Mouse (Mus musculus): ENCODE results near the gene Sytl3.
"Not testable (repeated sequence)": the region's sequence is repeated elsewhere in the genome, so short reads cannot be mapped to it uniquely, and the experiment has no call there.

Gene Sytl3

DNA sequence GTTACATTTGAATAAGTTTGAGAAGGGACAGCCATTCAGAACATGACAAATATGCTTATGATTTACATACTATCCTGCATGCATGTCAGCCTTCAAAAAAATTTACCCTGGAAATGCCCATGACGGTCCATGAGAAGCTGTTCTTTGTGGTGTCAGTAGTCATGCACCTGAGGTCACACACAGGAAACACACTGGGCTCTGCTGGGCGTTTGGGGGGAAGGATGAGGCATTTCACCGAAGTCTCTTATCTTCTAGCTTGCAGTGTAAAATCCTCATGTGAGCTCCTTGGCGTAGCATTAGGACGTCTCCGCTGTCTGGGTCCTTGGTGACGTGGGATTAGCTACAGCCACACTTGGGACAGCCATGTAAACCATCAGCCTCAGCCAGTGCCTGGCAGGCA, at the start of gene Sytl3:
Gene Sytl3, plus strand, starts transcription at position 293 of the 400 bp plus-strand sequence.
- DNase-seq (ENCODE audit: low read depth in 1 of 2, low spot score in 2 of 2) = not testable (repeated sequence)

DNA sequence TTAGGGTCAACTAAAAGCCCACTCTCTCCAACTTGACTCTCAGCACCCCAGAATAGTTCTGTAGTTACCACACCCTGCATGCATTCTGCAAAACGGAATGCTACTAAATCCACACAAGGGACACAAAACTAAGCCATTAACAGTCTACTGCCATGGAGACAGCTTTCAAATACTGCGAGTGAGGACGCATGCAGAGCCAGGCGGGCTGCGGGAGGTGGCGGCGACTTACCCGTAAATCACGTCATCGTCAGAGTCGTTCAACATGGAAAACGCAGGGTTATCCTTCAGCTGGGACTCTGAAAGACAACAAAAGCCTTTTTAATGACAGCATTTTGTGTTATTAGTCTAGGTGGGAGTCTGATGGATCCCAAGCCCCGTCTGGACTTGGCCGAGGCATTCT, 45.4 kb upstream of the Sytl3 start:
- DNase-seq (ENCODE audit: low read depth in 1 of 2, low spot score in 2 of 2) = not testable (repeated sequence)

DNA sequence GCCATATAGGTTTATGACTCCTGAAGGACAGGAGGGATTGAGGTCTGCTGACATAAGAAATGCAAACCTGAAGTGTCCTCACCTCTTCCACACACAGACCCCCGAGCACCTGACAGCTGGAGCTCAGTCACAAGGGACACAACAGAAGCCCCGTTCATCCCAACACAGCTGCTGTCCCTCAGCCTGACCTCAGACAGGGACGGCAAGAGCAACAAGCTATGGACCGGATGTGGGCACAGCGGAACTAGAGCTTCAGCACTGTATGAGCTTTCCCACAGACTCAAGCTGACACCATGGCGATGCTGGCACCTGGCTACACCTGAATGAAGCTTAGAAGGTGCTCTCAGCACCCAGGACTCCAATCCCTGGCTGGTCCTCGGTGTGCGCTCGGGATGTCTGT, 44.6 kb upstream of the Sytl3 start:
- not testable (repeated sequence) for DNase-seq (ENCODE audit: low read depth in 1 of 2, low spot score in 2 of 2)

DNA sequence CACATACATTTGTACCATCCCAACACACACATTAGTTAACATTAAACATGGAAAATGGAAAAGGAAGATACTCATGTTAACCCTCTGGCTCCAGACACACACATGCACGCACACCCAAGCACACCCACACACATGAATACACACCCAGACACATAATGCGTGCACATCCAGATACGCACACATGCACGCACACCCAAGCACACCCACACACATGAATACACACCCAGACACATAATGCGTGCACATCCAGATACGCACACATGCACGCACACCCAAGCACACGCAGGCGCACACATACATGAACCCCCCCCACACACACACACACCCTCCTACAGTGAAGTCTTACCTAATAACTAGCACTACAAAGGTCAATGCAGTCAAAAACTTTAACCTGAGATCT, 42.2 kb upstream of the Sytl3 start:
- DNase-seq (ENCODE audit: low read depth in 1 of 2, low spot score in 2 of 2) = not testable (repeated sequence)

DNA sequence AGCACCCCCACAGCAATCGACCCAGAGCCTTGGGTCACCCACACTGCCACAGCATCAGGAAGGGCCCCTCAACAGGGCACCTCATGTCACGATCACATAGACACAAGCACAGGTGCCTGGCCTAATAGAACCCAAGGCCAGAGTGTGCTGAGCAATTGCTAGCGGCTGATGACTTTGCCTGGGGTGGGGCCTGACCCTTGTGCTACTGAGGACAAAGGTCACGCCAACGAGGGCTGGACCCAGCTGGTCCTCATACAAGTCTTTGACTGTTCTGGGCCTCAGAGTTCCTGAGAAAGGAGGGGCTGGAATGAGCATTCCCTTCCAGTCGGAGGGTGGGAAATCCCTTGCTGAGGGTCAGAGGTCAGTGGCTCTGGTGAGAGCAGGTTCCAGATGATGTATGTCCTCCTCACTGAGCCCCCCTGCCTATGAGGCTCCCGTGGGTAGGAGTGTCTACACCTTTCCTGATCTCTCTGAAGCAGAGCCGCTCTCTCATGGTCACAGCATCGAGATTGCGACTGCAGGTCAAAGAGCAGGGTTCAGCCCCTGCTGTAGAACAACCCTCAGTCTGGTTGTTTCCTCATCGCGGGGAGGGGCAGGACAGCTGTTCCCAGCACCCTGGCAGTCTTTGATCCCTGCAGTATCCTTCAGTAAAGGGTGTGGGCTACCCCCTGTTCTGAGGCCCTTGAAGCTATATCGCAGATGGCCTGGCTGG, 41.0 kb upstream of the Sytl3 start:
- DNase-seq (ENCODE audit: low read depth in 1 of 2, low spot score in 2 of 2) = not testable (repeated sequence)

DNA sequence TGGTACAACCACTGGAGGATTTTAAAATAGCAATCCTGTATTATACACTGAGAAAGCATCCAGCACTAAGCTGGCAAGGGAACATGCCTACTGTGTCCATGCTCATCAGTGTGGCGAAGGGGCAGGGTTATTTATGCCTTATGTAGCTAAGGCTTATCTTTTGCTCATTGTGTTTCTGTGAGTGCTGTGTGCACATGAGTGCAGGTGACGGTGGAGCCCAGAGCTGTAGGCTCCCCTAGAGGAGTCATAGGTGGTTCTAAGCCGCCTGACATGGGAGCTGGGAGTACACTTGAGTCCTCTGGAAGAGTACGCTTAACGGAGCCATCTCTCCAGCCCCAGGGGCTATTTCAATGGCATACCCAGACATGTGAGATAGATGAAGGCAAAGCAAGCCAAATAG, 39.6 kb upstream of the Sytl3 start:
- not testable (repeated sequence) for DNase-seq (ENCODE audit: low read depth in 1 of 2, low spot score in 2 of 2)

DNA sequence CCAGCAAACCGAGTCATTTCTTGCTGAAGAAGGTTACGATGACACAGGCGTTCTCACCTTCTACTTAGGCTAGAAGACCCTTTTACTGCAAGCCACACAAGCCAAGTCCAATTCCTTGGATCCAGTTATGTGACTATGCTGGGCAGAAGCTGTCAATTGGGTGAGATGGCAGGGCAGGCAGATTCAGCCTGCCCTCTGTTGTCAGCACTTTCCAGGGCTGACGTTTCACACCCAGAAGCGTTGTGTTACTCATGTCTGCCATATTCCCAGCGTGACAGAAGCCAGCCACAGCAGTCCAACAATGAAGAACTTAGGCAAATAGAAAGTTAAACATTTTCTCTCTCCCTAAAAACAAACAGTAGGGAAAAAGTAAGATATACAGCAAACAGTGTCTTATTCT, 38.9 kb upstream of the Sytl3 start:
- DNase-seq (ENCODE audit: low read depth in 1 of 2, low spot score in 2 of 2) = not testable (repeated sequence)

DNA sequence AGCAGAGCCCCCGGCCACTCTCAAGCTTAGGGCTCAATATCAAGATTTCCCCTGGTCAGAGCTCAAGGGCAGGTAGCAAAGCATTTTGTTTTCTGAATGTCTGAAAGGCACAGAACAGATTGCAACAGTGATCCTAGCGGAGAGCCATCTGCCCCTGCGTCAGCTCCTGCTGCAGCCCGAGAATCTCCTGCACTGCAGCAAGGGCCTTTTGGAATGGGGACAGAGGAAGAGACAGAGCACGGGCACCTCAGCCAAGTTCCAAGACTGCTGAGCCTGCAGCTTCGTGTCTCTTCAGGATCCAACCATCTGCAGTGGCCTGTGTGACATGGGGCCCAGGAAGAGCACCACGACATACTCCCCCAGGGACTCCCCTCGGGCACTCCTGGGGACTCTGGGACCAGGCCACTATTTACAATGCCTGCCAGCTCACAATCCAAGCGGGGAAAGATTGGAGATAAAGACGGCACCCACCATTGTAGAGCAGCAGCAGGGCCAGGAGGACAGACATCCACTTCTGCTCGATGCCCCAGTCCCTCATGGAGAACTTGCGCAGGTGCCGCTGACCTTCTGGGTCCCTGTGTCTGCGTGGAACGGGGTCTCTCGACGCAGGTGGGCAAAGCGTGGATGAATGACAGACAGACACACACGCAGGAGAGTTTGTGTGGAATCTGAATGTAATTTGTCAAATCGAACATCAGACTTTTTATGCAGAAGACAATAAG, 38.0 kb upstream of the Sytl3 start:
- DNase-seq (ENCODE audit: low read depth in 1 of 2, low spot score in 2 of 2) = not testable (repeated sequence)

DNA sequence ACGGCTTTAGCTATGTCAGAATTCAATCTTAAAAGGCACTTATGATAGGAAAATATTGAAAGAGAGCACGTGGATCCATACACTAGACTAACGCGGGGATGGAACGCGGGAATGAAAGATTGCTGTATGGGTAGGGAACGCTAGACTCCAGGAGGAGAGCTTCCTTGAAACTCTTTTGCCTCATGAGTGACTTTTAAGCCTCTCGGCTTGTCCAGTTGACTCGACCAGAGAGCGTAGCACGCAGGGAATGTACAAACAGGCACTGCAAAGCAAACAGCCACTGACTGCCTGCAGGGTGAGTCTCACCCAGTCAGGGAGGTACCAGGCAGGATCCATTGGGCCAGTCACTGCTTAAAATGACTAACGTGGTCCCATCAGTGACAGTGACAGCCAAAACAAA, 36.9 kb upstream of the Sytl3 start:
- DNase-seq (ENCODE audit: low read depth in 1 of 2, low spot score in 2 of 2) = not testable (repeated sequence)

DNA sequence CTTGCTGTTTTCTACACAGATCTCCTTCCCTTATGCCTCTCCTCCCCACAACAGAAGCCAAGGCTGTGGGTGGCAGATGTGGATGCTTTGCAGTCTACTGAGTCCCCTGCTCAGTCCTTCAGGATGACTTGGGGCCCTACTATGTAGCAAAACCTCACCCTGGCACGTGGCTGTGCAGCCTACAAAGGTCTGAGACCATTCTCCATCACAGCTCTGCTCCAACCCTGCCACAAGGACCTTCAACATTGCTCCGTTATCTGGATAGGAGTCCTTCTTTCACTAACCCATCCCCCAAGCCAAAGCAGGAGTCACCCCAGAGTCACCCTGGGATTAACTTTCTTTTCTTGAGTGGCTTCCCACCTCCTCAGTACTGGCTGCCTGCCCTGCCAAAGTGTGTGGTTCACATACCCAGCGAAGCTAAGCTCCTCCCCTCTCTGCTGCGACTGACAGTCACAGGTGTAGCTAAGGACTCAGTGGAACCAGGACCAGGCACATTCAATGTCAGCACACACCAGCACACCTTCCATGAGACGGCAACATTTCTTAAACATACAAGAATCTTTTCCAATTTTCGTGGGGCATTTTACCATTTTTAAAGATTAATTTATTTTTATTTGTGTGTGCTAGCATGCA, 33.9 kb upstream of the Sytl3 start:
- not testable (repeated sequence) for DNase-seq (ENCODE audit: low read depth in 1 of 2, low spot score in 2 of 2)

DNA sequence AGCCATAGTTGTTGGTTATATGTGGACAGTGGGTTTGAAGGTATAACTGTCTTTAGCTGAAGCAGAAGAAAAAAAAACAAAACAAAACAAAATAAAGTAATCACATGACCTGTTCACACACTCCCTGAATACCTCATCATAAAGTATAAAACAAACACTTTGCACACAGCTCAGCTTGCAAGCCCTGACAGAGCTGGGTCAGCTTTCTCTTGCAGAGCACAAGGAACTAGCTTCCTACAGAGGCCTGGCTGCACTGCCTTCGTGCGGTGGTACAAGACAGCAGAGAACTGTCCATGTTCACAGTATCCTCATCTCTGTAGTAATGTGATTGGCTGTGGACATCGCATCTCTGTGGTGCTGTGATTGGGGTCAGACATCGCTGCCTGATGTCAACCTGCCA, 28.5 kb upstream of the Sytl3 start:
- DNase-seq (ENCODE audit: low read depth in 1 of 2, low spot score in 2 of 2) = not testable (repeated sequence)

DNA sequence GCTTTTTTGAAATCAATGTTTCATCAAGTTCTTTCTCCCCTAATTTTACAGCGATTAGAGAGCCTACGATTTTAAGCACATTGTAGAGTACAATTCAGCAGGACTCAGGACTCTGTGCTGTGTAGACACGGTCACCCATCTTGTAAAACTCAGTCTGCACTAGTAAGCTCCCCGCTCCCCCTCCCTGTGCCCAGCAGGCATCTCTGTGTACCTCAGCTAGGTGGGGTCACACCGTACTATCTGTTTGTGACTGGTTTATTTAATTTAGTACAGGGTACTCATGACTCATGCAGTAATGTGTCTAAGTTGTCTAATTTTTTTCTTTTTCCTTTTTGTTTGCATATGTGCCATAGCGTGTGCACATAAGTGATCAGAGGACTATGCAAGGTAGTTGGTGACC, 26.0 kb upstream of the Sytl3 start:
- DNase-seq (ENCODE audit: low read depth in 1 of 2, low spot score in 2 of 2) = not testable (repeated sequence)

DNA sequence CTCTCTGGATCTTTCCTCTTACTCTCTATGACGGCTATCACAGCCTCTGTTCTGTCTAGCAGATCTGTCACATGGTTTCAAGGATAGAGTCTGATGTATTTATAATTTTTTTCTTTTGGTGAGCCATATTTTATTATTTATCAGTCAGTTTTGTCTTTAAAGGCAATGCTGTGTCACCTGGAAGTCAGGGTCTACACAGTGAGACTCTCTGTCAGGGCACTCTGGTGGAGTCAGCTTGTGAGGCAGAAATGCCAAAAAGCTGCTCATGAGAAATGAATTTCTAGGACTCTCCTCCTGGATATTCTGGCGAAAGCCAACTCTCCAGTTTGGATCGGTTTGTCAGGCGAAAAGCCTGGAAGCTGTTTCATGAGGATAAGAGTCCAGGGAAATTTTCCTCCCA, 23.1 kb upstream of the Sytl3 start:
- DNase-seq (ENCODE audit: low read depth in 1 of 2, low spot score in 2 of 2) = not testable (repeated sequence)

DNA sequence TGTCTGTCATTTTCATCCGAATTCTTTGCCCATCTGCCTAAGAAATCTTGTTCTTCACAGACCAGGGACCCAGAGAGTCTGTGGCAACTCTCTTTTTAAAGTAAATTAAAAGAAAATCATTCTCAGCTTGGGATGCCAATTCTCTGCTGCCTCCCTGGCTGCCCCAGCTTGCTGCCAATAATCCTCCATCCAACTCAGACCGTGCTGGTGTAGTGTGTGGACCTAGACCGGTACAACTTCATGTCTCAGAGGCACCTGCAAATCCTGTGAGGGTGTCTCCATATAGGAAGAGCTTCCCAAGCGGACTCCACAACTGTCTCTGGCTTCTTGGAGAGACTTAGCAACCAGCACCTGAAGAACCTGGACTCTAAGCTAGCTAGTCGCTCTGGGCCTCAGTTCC, 22.0 kb upstream of the Sytl3 start:
- DNase-seq (ENCODE audit: low read depth in 1 of 2, low spot score in 2 of 2) = no peak

DNA sequence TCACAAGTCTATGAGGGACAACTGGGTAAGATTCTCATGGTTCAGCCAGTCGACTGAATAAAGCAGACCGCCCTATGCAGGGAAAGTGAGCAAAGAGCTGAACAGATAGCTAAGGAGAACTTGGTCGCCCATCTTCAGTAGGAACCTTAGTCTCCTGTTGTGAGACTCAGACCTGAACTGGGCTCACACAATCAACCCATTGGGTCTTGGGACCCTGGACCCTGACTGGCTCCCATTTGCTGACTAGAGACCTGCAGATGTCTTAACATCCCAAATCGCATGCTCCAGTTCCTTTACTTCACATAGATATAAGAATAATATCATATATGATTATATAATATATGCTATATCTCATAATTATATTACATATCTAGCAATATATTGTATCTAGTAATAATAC, 21.5 kb upstream of the Sytl3 start:
- not testable (repeated sequence) for DNase-seq (ENCODE audit: low read depth in 1 of 2, low spot score in 2 of 2)

DNA sequence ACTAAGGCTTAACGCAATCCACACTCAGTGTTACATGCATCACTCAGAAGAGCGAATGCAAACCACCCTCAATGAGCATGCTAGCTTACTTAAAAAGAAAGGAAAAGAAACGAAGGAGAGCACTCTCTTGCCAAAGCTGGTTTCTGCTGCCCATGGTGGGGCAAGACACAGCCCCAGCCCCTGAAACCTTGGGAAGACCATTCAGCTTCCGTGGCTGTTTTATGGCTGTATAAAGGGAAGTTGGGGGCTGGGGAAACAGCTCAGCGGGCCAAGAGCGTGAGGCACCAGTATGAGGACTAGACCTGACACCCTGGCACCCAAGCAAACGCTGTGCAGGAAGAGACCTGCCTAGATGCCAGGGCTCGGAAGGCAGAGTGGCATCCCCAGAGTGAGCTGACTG, 20.4 kb upstream of the Sytl3 start:
- not testable (repeated sequence) for DNase-seq (ENCODE audit: low read depth in 1 of 2, low spot score in 2 of 2)

DNA sequence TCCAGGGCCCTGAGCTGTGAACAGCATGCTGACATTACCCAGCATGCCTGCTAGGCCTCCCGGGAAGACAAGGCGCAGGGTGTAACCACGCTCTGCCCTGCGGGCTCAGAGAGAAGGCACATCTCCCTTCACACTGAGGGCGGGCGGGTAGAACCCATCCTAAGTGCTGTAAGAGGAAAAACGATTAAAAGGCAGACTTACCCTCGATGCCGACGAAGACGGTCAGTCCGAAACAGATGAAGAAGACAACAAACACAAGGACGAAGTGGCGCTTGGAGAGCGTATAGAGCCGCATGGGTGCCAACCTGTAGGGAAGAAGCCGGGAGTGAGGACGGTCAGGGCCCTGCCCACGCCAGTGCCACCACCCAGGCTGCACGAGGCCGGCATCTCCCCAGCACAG, 19.4 kb upstream of the Sytl3 start:
- not testable (repeated sequence) for DNase-seq (ENCODE audit: low read depth in 1 of 2, low spot score in 2 of 2)

DNA sequence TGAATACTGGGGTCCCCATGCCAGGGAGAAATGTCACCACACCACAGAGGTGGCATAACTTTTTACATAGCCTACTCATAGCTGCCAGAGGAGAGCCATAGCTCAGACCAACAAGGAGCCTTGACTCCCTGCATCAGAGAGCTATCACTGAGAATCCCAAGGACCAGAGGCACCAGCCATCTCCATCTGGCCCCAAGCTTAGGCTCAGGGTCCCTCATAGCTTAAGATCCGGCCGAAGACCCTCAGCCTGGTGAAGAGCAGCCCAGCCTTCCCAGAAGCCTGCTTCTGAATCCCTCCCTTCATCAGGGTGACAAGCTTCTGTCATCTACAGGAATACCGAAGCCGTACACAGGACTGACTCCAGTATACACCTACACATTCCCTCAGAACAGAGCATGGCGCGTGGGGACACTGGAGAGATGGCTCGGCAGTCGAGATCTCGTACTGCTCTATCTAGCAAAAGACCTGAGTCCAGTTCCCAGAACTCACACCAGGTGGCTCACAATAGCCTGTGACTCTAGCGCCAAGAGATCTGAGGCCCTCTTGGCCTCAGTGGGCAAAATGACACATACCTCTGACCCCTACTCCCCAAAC, 18.8 kb upstream of the Sytl3 start:
- DNase-seq (ENCODE audit: low read depth in 1 of 2, low spot score in 2 of 2) = not testable (repeated sequence)

DNA sequence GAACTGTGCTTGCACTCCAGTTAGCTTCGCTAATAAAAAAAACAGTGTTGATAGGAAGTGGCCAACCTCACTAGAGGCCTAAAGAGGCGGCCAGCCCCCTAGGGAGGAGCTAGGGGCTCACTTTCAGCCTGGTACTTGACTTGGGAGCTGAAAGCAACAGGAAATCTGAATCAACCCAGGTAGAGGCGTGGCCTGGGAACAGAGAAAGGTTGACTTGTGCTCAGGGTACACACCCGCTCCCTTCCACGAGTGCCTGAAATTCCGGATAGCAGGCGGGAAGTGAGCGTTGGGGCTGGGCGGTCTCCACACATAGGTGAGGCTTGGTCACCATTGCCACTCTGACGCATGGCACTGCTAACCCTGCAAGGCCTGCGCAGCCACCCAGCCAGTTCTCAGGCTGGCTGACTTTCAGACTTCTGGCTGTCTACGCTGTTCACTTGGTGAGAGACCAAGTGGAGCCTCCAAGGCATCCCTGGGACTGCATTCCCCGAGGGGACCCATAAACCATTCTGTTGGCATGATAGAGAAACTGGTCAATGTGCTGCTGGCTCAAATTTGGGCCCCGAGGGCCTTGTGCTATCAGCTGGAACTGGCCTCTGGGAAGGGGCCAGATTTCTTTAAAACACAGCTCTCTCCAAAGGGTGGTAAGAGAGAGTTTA, 18.0 kb upstream of the Sytl3 start:
- not testable (repeated sequence) for DNase-seq (ENCODE audit: low read depth in 1 of 2, low spot score in 2 of 2)

DNA sequence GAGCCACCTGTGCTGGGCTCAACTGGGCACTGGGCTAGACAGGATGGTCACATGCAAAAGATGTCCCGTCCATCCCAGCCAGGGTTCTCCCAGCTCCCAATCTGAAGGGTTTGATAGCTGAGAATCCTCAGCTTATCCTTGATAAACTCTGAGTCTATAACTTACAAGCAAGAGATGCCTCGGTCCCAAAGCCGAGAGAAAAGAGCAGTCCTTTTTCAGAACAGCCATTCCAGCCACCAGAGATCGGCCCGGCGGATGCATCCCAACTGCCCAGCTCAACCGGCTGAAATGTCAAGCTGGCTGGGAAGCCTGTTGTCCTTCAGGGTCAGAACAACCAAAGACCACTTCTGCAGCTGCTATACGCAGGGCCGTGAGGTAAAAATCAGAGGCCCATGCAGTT, 14.7 kb upstream of the Sytl3 start:
- DNase-seq (ENCODE audit: low read depth in 1 of 2, low spot score in 2 of 2) = not testable (repeated sequence)

DNA sequence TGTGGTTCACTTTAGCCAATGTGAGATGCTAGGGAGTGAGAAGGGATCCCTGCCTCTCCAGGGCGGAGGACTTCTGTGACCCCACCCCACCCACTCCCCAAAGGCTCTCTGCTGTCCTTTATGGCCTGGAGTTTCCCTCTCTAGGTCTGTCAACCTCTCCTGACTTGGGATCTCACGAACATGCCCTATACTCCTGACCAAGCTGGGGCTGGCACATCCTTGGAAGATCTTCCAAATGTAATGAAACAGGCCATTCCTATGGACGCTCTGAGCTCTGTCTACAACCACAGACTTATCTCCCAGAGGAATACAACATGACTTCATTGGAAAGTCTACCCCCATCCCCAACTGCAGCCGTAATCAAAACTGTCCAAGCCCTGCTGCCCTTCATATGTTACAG, 14.2 kb upstream of the Sytl3 start:
- not testable (repeated sequence) for DNase-seq (ENCODE audit: low read depth in 1 of 2, low spot score in 2 of 2)

Data from monocyte, adult 2 months (primary cell).